Mouse (Mus musculus): ENCODE data around the gene Atg7.

DNA sequence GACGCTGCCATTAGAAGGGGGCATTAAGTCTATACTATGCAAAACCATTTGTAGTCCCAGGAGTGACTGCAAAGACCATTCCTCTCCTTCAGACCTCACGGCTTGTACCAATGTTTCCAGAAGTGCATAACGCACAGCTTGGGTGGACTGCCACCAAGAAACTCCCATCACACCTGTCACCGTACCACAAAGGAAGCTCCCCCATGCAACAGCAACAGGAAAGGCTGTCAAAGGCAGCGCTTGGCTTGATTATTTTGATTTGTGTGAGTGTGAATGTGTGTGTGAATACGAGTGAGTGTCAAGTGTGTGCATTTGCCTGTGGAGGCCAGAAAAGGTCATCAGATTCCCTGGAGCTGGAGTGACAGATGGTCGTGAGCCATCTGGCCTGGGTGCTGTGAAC, 252.3 kb downstream of the Atg7 start:
- TF ChIP-seq CTCF (IDR thresholded peaks at IDR 0.05; ENCODE audit: control insufficient read depth, insufficient read depth, insufficient read length) (no peak), FOSL1 (IDR thresholded peaks at IDR 0.05; ENCODE audit: insufficient read depth, low read length, poor library complexity, severe bottlenecking) (no peak), USF1 (IDR thresholded peaks at IDR 0.05; ENCODE audit: low read depth) (no peak), MYOD1 (IDR thresholded peaks at IDR 0.05; ENCODE audit: control insufficient read depth, insufficient read length, low read depth) (no peak), MYOG (IDR thresholded peaks at IDR 0.05; ENCODE audit: control insufficient read depth, extremely low read depth, insufficient read length) (no peak)

All from C2C12 (cell line).